Mouse (Mus musculus) heart, embryonic 16.5 days (tissue): ENCODE results near the gene Tet3. TPM values are rescaled to one million over a fixed set of nuclear protein-coding genes. Genes with fewer than 3 reads are reported as not detected.

Experiments used
- ATAC-seq: fragments of 200-750 bp; cut with Nextera tagmentation; replicated peaks from 2 replicates; pipeline ENCODE4 v1.8.0; 2017; ENCODE audit warnings: moderate number of reproducible peaks; ENCODE audit not compliant: insufficient read depth, low FRiP score; ENCODE audit errors: extremely low read depth
- H3K27ac ChIP-seq: fragments of 300-500 bp; sonication (generic); 2 replicates; pipeline ENCODE4 v1.5.1; 2014; ENCODE audit warnings: mild to moderate bottlenecking, low read length, control low read depth, moderate library complexity
- H3K27me3 ChIP-seq: fragments of 300-500 bp; sonication (generic); 2 replicates; pipeline ENCODE4 v1.6.1; 2014; ENCODE audit warnings: low read length, mixed read lengths; ENCODE audit not compliant: control insufficient read depth, insufficient read depth
- H3K36me3 ChIP-seq: fragments of 300-500 bp; sonication (generic); 2 replicates; pipeline ENCODE4 v1.6.1; 2014; ENCODE audit not compliant: control insufficient read depth, insufficient read depth
- H3K4me1 ChIP-seq: fragments of 300-500 bp; sonication (generic); 2 replicates; pipeline ENCODE4 v1.6.1; 2014; ENCODE audit warnings: low read length, mixed read lengths; ENCODE audit not compliant: control insufficient read depth, insufficient read depth
- H3K4me2 ChIP-seq: fragments of 300-500 bp; sonication (generic); 2 replicates; pipeline ENCODE4 v1.6.1; 2014; ENCODE audit warnings: low read depth, mild to moderate bottlenecking, control low read depth, low read length
- H3K4me3 ChIP-seq: fragments of 300-500 bp; sonication (generic); 2 replicates; pipeline ENCODE4 v1.5.1; 2014; ENCODE audit warnings: mild to moderate bottlenecking, control low read depth, low read length
- H3K9ac ChIP-seq: fragments of 300-500 bp; sonication (generic); 2 replicates; pipeline ENCODE4 v1.6.1; 2014; ENCODE audit warnings: low read length, control low read depth
- H3K9me3 ChIP-seq: fragments of 300-500 bp; sonication (generic); replicated peaks from 2 replicates; pipeline ENCODE4 v1.6.1; 2016; ENCODE audit warnings: low read length; ENCODE audit not compliant: control insufficient read depth
- WGBS: fragments of 180-500 bp; shearing (Covaris S2); extraction: QIAGEN DNeasy Blood & Tissue Kit; methylation state at CpG from one replicate; pipeline ENCODE4 v1.1.7; 2014; 5-methylcytosine and 5-hydroxymethylcytosine counted together
- polyA plus RNA-seq: library from polyadenylated mRNA; unstranded; fragments of >200 nt; fragmentation: Nextera tagmentation; extraction: Ambion mirVana; gene quantifications from 2 replicates; pipeline ENCODE4 v1.2.1, GENCODE M21; 2015

Tet3 gene
- 29.0 and 29.3 TPM in 2 replicates for polyA plus RNA-seq

DNA sequence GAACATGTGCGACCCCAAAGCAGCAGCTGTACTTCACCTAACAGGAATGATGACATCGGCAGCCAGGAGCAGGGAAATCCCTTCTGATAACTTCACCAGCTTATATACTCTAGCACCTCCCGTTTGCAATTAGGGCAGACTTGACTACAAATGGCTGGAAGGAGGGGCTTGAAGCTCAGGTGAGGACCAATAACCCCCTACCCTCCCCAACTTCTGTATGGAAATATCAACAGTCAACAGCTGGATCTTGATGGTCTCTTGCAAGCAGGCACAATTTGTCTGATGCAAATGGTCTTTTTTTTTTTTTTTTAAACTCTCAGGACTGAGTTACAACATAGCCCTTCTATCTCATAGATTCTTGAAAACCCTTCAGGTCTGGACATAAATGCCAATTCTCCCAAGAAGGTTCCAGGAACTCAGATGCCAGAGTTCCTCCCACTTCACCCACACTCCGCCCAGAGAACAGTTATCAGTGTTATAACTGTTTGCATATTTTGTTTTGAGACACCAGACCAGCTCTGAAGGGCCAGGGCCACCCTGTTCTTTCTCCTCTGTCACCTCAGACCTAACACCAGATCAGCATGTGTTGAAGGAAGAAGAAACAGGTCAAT is at the start of gene Tet3:
Tet3 (minus strand) TSS at position 51 of the 611 bp plus-strand sequence.
- ATAC-seq, result no peak
- H3K9me3 ChIP-seq, result peaks cover 3% of the 10 kb centered on the region; the same call in 1 of the 2 replicates
- H3K36me3 ChIP-seq, result no peaks in the 10 kb centered on the region
- 37% methylated on average over 4 of the region's 4 CpGs for WGBS
- H3K27ac ChIP-seq, result no peak within 1 kb of the TSS
- H3K4me3 ChIP-seq, result no peak within 1 kb of the TSS
- H3K9ac ChIP-seq, result no peak within 1 kb of the TSS
- H3K4me1 ChIP-seq, result peaks cover 21% of the 10 kb centered on the region
- H3K27me3 ChIP-seq, result no peaks in the 10 kb centered on the region
- H3K4me2 ChIP-seq, result no peak within 1 kb of the TSS

DNA sequence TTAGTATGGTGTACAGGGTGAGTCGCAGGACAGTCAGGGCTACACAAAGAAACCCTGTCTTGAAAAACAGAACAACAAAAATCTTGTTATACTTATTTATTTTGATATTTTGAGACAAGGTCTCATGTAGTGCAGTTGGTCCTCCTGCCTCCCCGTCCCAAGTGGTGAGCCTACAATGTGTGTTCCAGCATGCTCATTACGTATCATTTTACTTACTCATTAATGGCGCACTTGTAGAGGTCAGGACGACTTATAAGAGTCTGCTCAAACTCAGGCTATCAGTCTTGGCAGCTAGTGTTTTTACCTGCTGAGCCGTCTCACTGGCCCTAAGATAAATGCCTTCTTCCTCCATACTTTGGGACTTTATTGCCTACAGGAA is 48.3 kb upstream of the Tet3 start:
- Histone ChIP-seq H3K4me1 (peaks cover 16% of the 10 kb centered on the region), H3K9me3 (no peaks in the 10 kb centered on the region), H3K27me3 (no peaks in the 10 kb centered on the region), H3K27ac (peak overlapping the region; percentile 96), H3K4me2 (peak overlapping the region; percentile 73), H3K4me3 (peak overlapping the region; percentile 88), H3K36me3 (no peaks in the 10 kb centered on the region), H3K9ac (peak overlapping the region; percentile 87)
- ATAC-seq, result peak; percentile 1; the same call in 1 of the 2 replicates
- 25% methylated on average over 6 of the region's 6 CpGs for WGBS

DNA sequence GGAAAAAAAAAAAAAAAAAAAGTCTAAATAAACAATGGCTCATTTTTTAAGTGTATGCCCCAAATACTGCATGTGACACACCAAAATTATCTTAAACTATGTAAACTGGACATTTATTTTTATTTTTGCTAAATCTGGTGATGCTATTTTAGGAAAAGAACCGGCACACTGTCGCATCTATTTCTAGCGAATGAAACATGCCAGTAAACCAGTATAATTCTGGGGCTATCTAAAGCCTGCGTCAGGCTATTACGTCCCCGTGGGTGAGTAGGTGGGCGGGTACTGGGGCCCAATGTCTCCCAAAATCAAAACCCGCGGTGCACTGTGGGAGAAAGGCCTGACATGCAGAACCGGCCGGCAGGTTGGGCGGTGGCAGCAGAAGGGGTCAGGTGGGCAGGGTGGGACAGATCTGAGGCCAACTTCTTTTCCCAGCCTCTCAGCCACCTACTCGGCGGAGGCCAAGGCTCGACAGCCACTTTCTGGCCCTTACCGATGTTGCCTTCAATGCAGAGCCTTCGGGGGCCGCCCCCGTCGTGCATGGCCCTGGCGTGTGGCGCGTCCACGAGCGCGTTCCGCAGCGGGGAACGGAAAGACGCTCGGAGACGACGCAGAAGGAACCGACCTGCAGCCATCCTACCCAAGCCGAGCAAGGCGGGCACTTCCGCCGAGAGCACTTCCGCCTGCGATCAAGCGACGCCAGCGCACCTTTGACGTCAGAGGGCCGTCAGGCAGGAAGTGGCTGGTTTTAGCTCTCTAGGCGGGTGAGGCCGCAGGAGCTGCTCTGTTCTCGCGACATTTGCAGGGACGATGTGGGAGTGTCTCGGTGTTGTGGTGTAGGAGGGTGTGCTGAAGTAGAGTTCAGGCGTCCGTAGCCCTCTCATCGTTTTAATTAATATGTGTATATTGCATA is 47.6 kb upstream of the Tet3 start, which contains the start of gene Dguok:
Dguok (minus strand) TSS at position 712 of the 910 bp plus-strand sequence.
- H3K9me3 ChIP-seq, result no peaks in the 10 kb centered on the region
- H3K4me3 ChIP-seq, result peak within 1 kb of the TSS; percentile 88
- peaks cover 20% of the 10 kb centered on the region for H3K4me1 ChIP-seq
- H3K27me3 ChIP-seq, result no peaks in the 10 kb centered on the region
- H3K9ac ChIP-seq, result peak within 1 kb of the TSS; percentile 87
- peak within 1 kb of the TSS; percentile 73 for H3K4me2 ChIP-seq
- WGBS, result under 1% methylated on average over 54 of the region's 54 CpGs
- H3K36me3 ChIP-seq, result no peaks in the 10 kb centered on the region
- peak; percentile 99 for ATAC-seq
- peak within 1 kb of the TSS; percentile 96 for H3K27ac ChIP-seq

DNA sequence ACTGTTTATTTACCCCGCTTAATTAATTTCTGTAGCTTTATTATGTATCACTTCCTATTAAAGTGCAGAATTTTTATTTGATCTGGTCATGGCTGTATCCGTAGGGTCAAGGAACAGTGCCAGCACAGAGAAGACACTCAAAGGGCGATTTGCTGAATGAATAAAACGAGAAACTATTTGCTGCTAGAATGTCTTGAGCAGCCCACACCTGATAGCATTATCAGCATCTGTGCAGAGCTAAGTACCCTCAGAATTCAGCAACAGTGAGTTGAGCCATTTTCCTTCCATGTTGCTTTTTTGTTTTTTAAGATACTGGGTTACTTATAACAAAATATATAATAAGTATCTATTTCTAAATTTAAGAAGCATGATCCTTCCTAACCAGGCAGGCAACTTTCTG is 46.7 kb upstream of the Tet3 start:
- H3K4me1 ChIP-seq, result peaks cover 20% of the 10 kb centered on the region
- H3K4me2 ChIP-seq, result peak overlapping the region; percentile 73
- peak overlapping the region; percentile 88 for H3K4me3 ChIP-seq
- H3K9ac ChIP-seq, result no peak overlapping the region
- H3K27ac ChIP-seq, result peak overlapping the region; percentile 96
- no peaks in the 10 kb centered on the region for H3K27me3 ChIP-seq
- ATAC-seq, result no peak
- no peaks in the 10 kb centered on the region; the same call in 1 of the 2 replicates for H3K9me3 ChIP-seq
- 76% methylated on average over 4 of the region's 4 CpGs for WGBS
- peaks cover under 1% of the 10 kb centered on the region; the same call in 1 of the 2 replicates for H3K36me3 ChIP-seq

DNA sequence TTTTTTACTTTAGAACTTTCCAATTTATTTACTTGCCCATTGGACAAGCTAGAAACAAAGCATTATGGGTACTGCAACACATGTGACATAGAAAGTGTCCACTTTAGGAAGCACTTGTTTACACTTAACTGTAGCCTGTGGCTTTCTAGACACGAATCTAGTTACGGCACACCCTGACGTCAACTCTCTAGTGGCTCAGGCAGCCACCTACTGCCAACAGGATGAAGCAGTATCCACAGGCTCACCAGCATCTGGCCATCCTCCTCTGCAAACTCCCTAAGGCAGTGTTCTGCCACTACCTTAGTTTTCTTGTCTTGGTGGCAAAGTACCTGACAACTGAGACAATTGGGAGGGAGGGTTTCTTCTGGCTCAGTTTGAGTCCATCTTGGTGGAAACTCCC is 44.5 kb upstream of the Tet3 start:
- ATAC-seq, result no peak
- peaks cover 7% of the 10 kb centered on the region; the same call in 1 of the 2 replicates for H3K36me3 ChIP-seq
- H3K4me1 ChIP-seq, result peaks cover 20% of the 10 kb centered on the region
- 72% methylated on average over 3 of the region's 3 CpGs for WGBS
- H3K9ac ChIP-seq, result no peak overlapping the region
- H3K4me2 ChIP-seq, result no peak overlapping the region
- H3K27me3 ChIP-seq, result no peaks in the 10 kb centered on the region
- no peak overlapping the region for H3K27ac ChIP-seq
- no peak overlapping the region for H3K4me3 ChIP-seq
- H3K9me3 ChIP-seq, result no peaks in the 10 kb centered on the region; the same call in 1 of the 2 replicates

DNA sequence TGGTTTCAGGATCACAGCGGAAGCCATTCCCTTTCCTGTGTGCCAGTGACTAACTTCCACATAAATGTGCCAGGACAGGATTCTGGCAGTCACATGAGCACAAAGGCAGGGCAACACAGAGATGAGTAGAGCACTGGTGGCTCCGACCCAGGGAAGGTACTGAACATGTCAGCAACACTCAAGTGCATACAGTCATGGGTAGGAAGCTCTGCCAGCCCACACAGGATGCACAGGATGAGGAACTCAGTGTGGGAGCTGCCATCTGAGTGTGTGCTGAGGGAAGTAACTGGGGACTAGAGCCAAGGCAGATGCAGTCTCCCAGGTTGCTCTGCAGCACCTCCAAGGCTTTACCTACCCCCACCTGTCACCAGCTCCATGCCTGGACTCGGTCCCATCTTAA is 43.8 kb upstream of the Tet3 start:
- Histone ChIP-seq H3K27ac (no peak overlapping the region), H3K4me2 (no peak overlapping the region), H3K36me3 (peaks cover 7% of the 10 kb centered on the region; the same call in 1 of the 2 replicates), H3K4me1 (peaks cover 23% of the 10 kb centered on the region), H3K27me3 (no peaks in the 10 kb centered on the region), H3K9me3 (no peaks in the 10 kb centered on the region; the same call in 1 of the 2 replicates), H3K9ac (no peak overlapping the region; the same call in 1 of the 2 replicates), H3K4me3 (no peak overlapping the region)
- WGBS, result 69% methylated on average over 3 of the region's 3 CpGs
- ATAC-seq, result no peak

DNA sequence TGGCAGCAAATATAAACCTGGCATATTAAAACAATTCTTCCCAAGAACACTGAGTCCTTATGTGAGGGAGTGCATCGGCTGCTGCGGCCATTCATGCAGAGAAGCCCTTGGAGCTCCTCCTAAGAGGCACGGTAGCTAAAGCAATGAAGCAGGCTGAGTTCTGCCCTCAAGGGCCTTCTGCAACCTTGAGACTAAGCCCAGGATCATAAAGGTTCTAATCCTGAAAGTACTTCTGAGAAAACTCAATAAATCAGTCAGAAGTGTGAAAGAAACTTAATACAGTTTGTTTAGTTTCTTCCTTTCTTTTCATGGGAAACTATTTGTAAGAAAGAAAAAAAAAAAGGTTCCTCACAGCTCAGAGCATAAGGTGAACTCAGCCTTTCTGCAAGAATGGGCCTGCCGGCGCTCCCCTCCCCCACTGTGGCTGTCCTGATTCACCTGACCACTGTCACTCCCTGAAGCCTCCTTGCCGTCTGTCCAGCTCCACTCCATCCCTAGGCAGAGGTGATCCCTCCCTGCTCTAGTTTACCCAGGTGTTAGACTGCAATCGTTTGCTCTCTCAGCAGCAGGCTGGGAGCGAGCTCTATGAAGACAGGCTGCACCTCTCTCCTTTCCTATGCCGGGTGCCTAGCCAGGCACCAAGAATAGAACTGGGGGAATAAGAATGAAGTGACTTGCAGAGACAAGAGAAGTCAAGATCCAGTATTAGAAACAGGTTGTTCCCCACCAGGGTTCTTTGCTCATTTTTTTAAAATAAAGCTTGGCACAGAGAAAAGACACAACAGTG is 42.8 kb upstream of the Tet3 start:
- peaks cover 27% of the 10 kb centered on the region for H3K4me1 ChIP-seq
- no peaks in the 10 kb centered on the region; the same call in 1 of the 2 replicates for H3K9me3 ChIP-seq
- H3K27ac ChIP-seq, result peak overlapping the region; percentile 5; the same call in 1 of the 2 replicates
- no peak for ATAC-seq
- H3K4me3 ChIP-seq, result no peak overlapping the region
- WGBS, result 62% methylated on average over 9 of the region's 9 CpGs
- peaks cover 7% of the 10 kb centered on the region; the same call in 1 of the 2 replicates for H3K36me3 ChIP-seq
- H3K9ac ChIP-seq, result no peak overlapping the region
- H3K4me2 ChIP-seq, result no peak overlapping the region
- no peaks in the 10 kb centered on the region for H3K27me3 ChIP-seq

DNA sequence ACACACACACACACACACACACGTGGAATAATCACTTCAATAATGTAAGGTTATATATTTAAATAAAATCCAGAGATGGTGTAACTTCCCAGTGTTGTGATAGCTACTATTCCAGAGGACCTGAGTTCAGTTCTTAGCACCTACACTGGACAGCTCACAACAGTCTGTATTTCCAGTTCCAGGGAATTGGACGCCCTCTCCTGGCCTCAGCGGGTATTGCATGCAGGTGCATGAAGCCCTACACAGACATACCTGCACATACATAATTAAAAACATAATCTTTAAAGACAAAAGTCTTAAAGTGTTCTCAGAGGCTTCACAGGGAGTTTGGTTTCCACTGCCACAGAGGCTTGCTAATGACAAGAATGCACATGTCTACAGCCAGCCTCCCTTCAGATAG is 41.6 kb upstream of the Tet3 start:
- Histone ChIP-seq H3K4me1 (peaks cover 36% of the 10 kb centered on the region), H3K27me3 (no peaks in the 10 kb centered on the region), H3K9me3 (no peaks in the 10 kb centered on the region; the same call in 1 of the 2 replicates), H3K27ac (no peak overlapping the region), H3K4me2 (no peak overlapping the region), H3K9ac (no peak overlapping the region), H3K4me3 (no peak overlapping the region), H3K36me3 (peaks cover 7% of the 10 kb centered on the region; the same call in 1 of the 2 replicates)
- ATAC-seq, result no peak
- 57% methylated on average over 3 of the region's 3 CpGs for WGBS
